Mouse (Mus musculus) CH12.LX (cell line): ENCODE measurements around the gene Osbpl6.

Experiments used
- BHLHE40 ChIP-seq: IDR thresholded peaks from 2 replicates; pipeline ENCODE4 v1.6.1; 2011; ENCODE audit warnings: mild to moderate bottlenecking, low read depth, low read length, improper control_type of control experiment
- CTCF ChIP-seq, 2 experiments: IDR thresholded peaks in 1 of 2; conservative IDR thresholded peaks in 1 of 2; 2 replicates each; pipeline ENCODE4 v1.5.1; 2011 to 2012; ENCODE audit warnings: low read depth in 2 of 2, low read length in 2 of 2, improper control_type of control experiment in 1 of 2, inconsistent platforms in 1 of 2, mild to moderate bottlenecking in 1 of 2, moderate library complexity in 1 of 2
- ELF1 ChIP-seq: IDR thresholded peaks from 2 replicates; pipeline ENCODE4 v1.6.1; 2014; ENCODE audit warnings: low read depth, mild to moderate bottlenecking, inconsistent platforms, low read length, improper control_type of control experiment
- EP300 ChIP-seq: IDR thresholded peaks from 2 replicates; pipeline ENCODE4 v1.6.1; 2011; ENCODE audit warnings: low read length, improper control_type of control experiment
- HCFC1 ChIP-seq: IDR thresholded peaks from 2 replicates; pipeline ENCODE4 v1.6.1; 2012; ENCODE audit warnings: low read depth, mild to moderate bottlenecking, inconsistent platforms, low read length, improper control_type of control experiment
- MAFK ChIP-seq: IDR thresholded peaks from 2 replicates; pipeline ENCODE4 v1.6.1; 2011; ENCODE audit warnings: low read length, improper control_type of control experiment; ENCODE audit not compliant: insufficient replicate concordance
- MAX ChIP-seq: IDR thresholded peaks from 2 replicates; pipeline ENCODE4 v1.6.1; 2011; ENCODE audit warnings: low read length, improper control_type of control experiment
- POLR2A ChIP-seq: IDR thresholded peaks from 2 replicates; pipeline ENCODE4 v1.6.1; 2011; ENCODE audit warnings: low read depth, mild to moderate bottlenecking, improper control_type of control experiment, low read length
- RCOR1 ChIP-seq: conservative IDR thresholded peaks from 2 replicates; pipeline ENCODE4 v1.6.1; 2012; ENCODE audit warnings: low read depth, mild to moderate bottlenecking, inconsistent platforms, low read length, improper control_type of control experiment
- SIN3A ChIP-seq: IDR thresholded peaks from 2 replicates; pipeline ENCODE4 v1.6.1; 2012; ENCODE audit warnings: low read length, improper control_type of control experiment, inconsistent platforms
- USF1 ChIP-seq: IDR thresholded peaks from 2 replicates; pipeline ENCODE4 v1.6.1; 2014; ENCODE audit warnings: low read depth, mild to moderate bottlenecking, inconsistent platforms, low read length, improper control_type of control experiment

- no peak for TF ChIP-seq BHLHE40
- no peak for TF ChIP-seq EP300
- no peak for TF ChIP-seq CTCF (conservative IDR thresholded peaks at IDR 0.05 in 1 of 2, IDR thresholded peaks at IDR 0.05 in 1 of 2; ENCODE audit: low read depth in 2 of 2, low read length in 2 of 2)
- no peak for TF ChIP-seq USF1
- TF ChIP-seq HCFC1, result no peak
- TF ChIP-seq SIN3A, result no peak
- no peak for TF ChIP-seq POLR2A
- TF ChIP-seq ELF1, result no peak
- TF ChIP-seq MAX, result no peak
- no peak for TF ChIP-seq RCOR1
- TF ChIP-seq MAFK, result no peak
Observed at GRCm38 (mm10) chr2:76372244-76372643, 34.1 kb upstream of the Osbpl6 start.
